Mouse (Mus musculus) forebrain, embryonic 15.5 days (tissue): Measurements from ENCODE around the gene Anxa5. TPM values are rescaled to one million over a fixed set of nuclear protein-coding genes. Genes with fewer than 3 reads are reported as not detected.
A peak's percentile ranks its signal among the peaks of the same experiment; 100 is the strongest.

Source experiments
- ATAC-seq: fragments of 200-750 bp; cut with Nextera tagmentation; replicated peaks from 2 replicates; pipeline ENCODE4 v1.8.0; 2017; ENCODE audit warnings: mild to moderate bottlenecking, moderate TSS enrichment, moderate library complexity
- H3K27ac ChIP-seq: fragments of 300-500 bp; sonication (generic); replicated peaks from 2 replicates; pipeline ENCODE4 v1.5.1; 2015; ENCODE audit warnings: mild to moderate bottlenecking, inconsistent platforms
- H3K27me3 ChIP-seq: fragments of 300-500 bp; sonication (generic); 2 replicates; pipeline ENCODE4 v1.6.1; 2015; ENCODE audit warnings: inconsistent platforms
- H3K36me3 ChIP-seq: fragments of 300-500 bp; sonication (generic); 2 replicates; pipeline ENCODE4 v1.6.1; 2015; ENCODE audit warnings: mild to moderate bottlenecking, inconsistent platforms
- H3K4me1 ChIP-seq: fragments of 300-500 bp; sonication (generic); 2 replicates; pipeline ENCODE4 v1.6.1; 2015; ENCODE audit warnings: inconsistent platforms
- H3K4me2 ChIP-seq: fragments of 300-500 bp; sonication (generic); replicated peaks from 2 replicates; pipeline ENCODE4 v1.6.1; 2015; ENCODE audit warnings: mild to moderate bottlenecking, inconsistent platforms
- H3K4me3 ChIP-seq: fragments of 300-500 bp; sonication (generic); 2 replicates; pipeline ENCODE4 v1.5.1; 2015; ENCODE audit warnings: mild to moderate bottlenecking, inconsistent platforms
- H3K9ac ChIP-seq: fragments of 300-500 bp; sonication (generic); replicated peaks from 2 replicates; pipeline ENCODE4 v1.6.1; 2015; ENCODE audit warnings: mild to moderate bottlenecking, inconsistent platforms
- H3K9me3 ChIP-seq: fragments of 300-500 bp; sonication (generic); 2 replicates; pipeline ENCODE4 v1.6.1; 2016; ENCODE audit warnings: inconsistent platforms
- WGBS: fragments of 180-500 bp; shearing (Covaris S2); methylation state at CpG from one replicate; pipeline ENCODE4 v1.1.7; 2015; ENCODE audit warnings: mixed read lengths; 5-methylcytosine and 5-hydroxymethylcytosine counted together
- polyA plus RNA-seq: library from polyadenylated mRNA; unstranded; fragments of >200 nt; fragmentation: Nextera tagmentation; extraction: Ambion mirVana; gene quantifications from 2 replicates; pipeline ENCODE4 v1.2.1, GENCODE M21; 2015

The Anxa5 gene
- polyA plus RNA-seq, 1 experiment from 2014 or later: 56.2 TPM

DNA sequence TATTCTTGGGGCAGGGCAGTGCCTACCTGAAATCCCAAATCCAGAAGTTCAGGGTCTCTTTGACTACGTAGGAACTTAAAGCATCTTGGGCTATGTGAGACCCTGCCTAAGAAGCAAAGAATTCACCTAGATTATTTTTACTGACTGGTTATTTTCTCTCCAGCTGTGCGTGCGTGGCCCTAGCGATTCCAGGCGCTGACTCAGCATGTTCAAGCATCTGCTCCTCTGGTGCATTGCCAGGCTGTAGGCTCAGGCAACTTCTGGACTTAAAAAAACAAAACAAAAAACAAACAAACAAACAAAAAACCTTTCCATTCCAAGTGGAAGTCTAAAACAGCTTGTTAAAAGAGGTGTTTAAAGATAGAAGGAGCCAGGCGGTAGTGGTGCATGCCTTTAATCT lies 22.5 kb upstream of the Anxa5 start:
- Histone ChIP-seq H3K4me1 (0 out of 2 replicates have a peak, but pooled peaks cover 6% of the 10 kb centered on the region), H3K27ac (no peak overlapping the region), H3K4me3 (no peak overlapping the region), H3K4me2 (no peak overlapping the region), H3K36me3 (no peaks in the 10 kb centered on the region), H3K27me3 (no peaks in the 10 kb centered on the region), H3K9me3 (no peaks in the 10 kb centered on the region), H3K9ac (no peak overlapping the region)
- no peak for ATAC-seq
- WGBS: 79% methylated on average over 6 of the region's 6 CpGs

DNA sequence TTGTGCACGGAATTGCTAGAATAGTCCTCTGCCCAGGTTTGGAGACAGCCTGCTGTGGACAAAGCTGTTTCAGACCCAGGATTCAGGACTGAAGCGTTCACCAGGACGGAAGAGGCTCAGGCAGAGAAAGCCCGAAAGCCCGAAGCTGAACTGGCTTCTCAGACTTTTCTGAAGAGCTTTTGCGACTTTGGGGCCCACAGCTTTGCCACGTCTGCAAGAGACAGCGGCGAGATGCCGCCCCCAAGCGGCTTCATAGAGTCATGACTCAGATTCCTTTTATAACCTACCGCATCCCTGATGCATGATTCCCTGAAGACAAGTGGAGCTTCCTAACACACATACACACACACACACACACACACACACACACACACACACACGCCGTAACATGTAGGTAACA lies 21.1 kb upstream of the Anxa5 start:
- Histone ChIP-seq H3K9ac (no peak overlapping the region), H3K9me3 (no peaks in the 10 kb centered on the region), H3K4me1 (0 out of 2 replicates have a peak, but pooled peaks cover 6% of the 10 kb centered on the region), H3K27me3 (no peaks in the 10 kb centered on the region), H3K36me3 (no peaks in the 10 kb centered on the region), H3K27ac (no peak overlapping the region), H3K4me3 (no peak overlapping the region), H3K4me2 (no peak overlapping the region)
- peak; percentile 63 for ATAC-seq
- WGBS: 19% methylated on average over 14 of the region's 14 CpGs

DNA sequence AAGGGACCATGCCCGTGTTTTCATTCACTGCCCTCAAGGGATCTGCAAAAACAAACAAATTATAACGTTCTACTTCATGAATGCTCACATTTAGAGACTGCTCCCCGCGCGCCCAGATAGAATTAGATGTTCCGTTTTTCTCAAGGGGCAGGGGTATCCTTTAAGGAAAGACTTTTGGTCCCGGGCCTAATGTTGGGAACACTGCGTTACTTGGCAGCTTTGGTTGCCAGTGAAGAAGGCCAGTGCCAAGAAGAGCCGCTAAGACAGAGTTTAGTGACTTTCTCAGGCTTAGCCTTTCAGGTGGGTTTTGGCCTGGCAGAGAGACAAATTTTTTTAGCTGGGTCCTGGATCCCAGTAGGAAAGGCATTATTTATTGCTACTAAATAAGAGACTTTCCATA lies 20.6 kb upstream of the Anxa5 start:
- no peaks in the 10 kb centered on the region for H3K27me3 ChIP-seq
- no peak overlapping the region for H3K27ac ChIP-seq
- H3K9me3 ChIP-seq: no peaks in the 10 kb centered on the region
- no peak overlapping the region for H3K4me2 ChIP-seq
- H3K4me3 ChIP-seq: no peak overlapping the region
- no peaks in the 10 kb centered on the region for H3K36me3 ChIP-seq
- 83% methylated on average over 9 of the region's 9 CpGs for WGBS
- ATAC-seq: no peak
- no peak overlapping the region for H3K9ac ChIP-seq
- H3K4me1 ChIP-seq: 0 out of 2 replicates have a peak, but pooled peaks cover 6% of the 10 kb centered on the region

DNA sequence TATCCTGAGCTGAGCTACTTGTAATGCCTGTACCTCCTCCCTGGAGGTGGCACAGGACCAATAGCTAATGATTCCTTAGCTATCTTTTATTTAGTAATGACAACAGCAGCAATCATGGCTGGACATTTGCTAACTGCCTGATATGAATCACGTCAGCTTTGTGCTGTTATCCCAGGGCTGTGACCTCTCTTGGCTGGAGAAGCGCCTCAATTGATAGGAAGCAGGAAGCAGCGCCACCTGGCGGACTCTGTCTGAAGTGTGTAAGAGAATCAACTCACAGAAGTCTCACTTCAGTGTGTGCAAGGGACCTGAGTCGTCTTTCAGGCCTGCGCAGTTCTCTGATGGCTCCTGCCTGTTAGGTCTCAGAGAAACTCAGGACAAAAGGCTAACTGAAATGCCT lies 19.7 kb upstream of the Anxa5 start:
- Histone ChIP-seq H3K36me3 (no peaks in the 10 kb centered on the region), H3K9ac (no peak overlapping the region), H3K27me3 (no peaks in the 10 kb centered on the region), H3K27ac (no peak overlapping the region), H3K4me1 (0 out of 2 replicates have a peak, but pooled peaks cover 6% of the 10 kb centered on the region), H3K9me3 (no peaks in the 10 kb centered on the region), H3K4me2 (no peak overlapping the region), H3K4me3 (no peak overlapping the region)
- ATAC-seq: peak; percentile 65
- WGBS: 9% methylated on average over 6 of the region's 6 CpGs

DNA sequence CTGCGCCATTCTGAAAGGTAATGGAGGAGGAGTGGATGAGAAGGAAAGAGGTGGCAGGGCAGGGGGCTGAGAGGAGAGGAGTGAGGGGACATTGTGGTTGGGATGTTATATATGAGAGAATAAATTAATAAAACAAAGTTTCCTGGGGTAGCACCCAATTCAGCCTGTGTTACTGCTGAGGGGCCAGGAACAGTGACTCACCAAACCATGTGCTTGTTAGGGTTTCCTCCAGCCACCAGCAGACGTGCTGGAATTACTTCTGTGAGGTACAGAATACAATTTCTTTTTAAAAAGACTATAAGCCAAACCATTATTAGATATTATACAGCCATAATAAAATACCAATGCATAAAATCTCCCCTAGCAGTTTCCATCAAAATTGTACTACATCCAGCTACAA lies 18.9 kb upstream of the Anxa5 start:
- Histone ChIP-seq H3K27me3 (no peaks in the 10 kb centered on the region), H3K9me3 (no peaks in the 10 kb centered on the region), H3K4me3 (no peak overlapping the region), H3K4me1 (0 out of 2 replicates have a peak, but pooled peaks cover 6% of the 10 kb centered on the region), H3K9ac (no peak overlapping the region), H3K4me2 (no peak overlapping the region), H3K27ac (no peak overlapping the region), H3K36me3 (no peaks in the 10 kb centered on the region)
- WGBS: 81% methylated on average over 2 of the region's 2 CpGs
- ATAC-seq: no peak

DNA sequence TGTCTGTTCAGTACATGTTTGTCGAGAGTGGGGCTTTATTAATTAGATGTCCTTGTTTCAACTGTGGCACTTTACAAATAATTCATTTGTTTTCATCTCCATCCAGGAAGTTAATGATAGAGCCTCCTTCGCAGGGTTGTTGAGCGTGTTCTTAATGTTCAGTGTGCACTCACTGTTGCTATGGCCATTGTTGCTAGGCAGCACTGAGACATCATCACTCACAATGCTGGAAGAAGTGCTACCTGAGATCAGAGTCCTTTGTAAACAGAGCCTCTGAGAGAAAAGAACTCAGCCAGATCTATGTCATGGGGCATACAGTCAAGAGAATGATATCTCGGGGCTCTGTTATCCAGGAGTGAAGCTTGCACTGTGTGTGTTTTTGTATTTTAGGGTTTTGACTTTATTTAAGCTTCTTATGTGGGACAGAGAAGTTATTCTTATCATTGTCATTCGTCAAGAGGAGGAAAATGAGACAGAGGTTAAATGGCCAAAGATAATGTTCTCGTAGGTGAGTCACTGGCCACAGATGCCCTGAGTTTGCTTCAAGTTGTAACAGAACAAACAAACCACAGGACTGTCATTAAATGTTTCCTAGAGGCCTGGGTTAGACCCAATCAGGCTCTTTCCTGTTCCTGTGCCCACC lies 18.1 kb upstream of the Anxa5 start:
- Histone ChIP-seq H3K4me3 (no peak overlapping the region), H3K4me2 (no peak overlapping the region), H3K9me3 (no peaks in the 10 kb centered on the region), H3K36me3 (no peaks in the 10 kb centered on the region), H3K9ac (no peak overlapping the region), H3K27ac (no peak overlapping the region), H3K4me1 (0 out of 2 replicates have a peak, but pooled peaks cover 6% of the 10 kb centered on the region), H3K27me3 (no peaks in the 10 kb centered on the region)
- peak; percentile 27; the same call in 1 of the 2 replicates for ATAC-seq
- 62% methylated on average over 6 of the region's 6 CpGs for WGBS

DNA sequence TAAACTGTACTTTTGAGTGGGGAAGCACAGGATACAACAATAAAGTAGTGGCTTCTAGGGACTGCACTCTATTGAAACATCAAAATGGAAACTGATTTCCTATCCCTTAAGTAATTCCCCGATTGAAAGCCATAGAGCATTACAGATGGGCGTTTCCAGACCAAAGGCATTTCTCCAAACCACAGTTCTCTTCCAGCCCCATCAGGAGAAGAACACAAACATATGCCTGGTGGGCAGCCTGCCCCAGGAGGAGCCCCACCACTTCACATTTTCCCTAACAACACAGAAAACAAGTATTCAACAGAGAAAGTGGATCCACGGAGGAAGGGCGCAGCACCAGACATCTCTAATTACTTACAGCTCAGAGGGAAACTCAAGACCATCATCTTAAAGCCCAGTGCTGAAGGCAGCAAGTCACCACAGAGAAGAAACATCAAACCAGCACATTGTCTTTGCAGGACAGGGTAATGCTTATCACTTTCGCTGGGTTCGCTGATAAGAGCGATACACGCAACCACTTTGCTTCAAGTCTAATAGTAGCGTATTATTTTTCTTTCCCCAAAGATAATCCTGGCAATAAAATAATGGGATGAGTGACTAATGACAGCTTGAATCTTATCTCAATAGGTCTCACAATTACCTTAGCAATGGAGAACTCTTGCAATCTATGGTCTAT lies 17.2 kb upstream of the Anxa5 start:
- no peak overlapping the region for H3K4me3 ChIP-seq
- H3K4me1 ChIP-seq: 0 out of 2 replicates have a peak, but pooled peaks cover 6% of the 10 kb centered on the region
- no peak for ATAC-seq
- no peaks in the 10 kb centered on the region for H3K27me3 ChIP-seq
- no peaks in the 10 kb centered on the region for H3K36me3 ChIP-seq
- WGBS: 86% methylated on average over 9 of the region's 9 CpGs
- no peak overlapping the region for H3K4me2 ChIP-seq
- no peak overlapping the region for H3K27ac ChIP-seq
- H3K9me3 ChIP-seq: no peaks in the 10 kb centered on the region
- no peak overlapping the region for H3K9ac ChIP-seq

DNA sequence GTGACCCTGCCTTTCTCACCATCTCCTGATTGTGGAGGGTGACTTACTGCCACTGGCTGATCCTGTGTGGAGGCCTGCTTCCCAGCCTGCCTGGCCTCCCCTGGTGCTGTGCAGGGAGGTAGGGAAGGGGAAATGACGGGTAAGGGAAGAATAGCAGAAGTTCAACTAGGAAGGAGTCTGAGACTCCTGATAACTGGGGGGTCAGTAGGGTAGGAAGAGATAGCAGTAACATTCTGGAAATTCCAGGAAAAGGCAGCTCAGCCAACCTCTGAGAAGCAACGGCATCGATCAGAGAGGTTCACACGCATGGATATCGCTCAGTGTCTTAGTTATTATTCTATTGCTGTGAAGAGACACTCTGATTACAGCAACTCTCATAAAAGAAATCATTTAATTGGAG lies 15.8 kb upstream of the Anxa5 start:
- Histone ChIP-seq H3K27me3 (no peaks in the 10 kb centered on the region), H3K9ac (no peak overlapping the region), H3K27ac (no peak overlapping the region), H3K9me3 (no peaks in the 10 kb centered on the region), H3K4me1 (0 out of 2 replicates have a peak, but pooled peaks cover 6% of the 10 kb centered on the region), H3K4me3 (no peak overlapping the region), H3K36me3 (no peaks in the 10 kb centered on the region), H3K4me2 (no peak overlapping the region)
- 86% methylated on average over 5 of the region's 5 CpGs for WGBS
- no peak for ATAC-seq

DNA sequence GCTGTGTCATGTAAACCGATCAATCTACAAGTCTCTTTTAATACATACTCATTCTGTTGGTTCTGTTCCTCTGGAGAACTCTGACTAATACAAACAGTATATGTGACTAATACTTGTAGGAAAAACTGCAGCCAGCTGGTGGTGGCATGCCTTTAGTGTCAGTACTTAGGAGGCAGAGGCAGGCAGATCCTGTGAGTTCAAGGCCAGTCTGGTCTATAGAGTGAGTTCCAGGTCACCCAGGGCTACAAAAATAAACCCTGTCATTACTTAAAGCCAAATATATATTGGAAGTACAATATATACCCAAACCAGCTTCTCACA lies 13.9 kb upstream of the Anxa5 start:
- Histone ChIP-seq H3K4me2 (no peak overlapping the region), H3K27me3 (no peaks in the 10 kb centered on the region), H3K4me1 (no peaks in the 10 kb centered on the region), H3K4me3 (no peak overlapping the region), H3K36me3 (no peaks in the 10 kb centered on the region), H3K9ac (no peak overlapping the region), H3K9me3 (no peaks in the 10 kb centered on the region), H3K27ac (no peak overlapping the region)
- ATAC-seq: no peak
- WGBS: 93% methylated on average over 1 of the region's 1 CpGs

DNA sequence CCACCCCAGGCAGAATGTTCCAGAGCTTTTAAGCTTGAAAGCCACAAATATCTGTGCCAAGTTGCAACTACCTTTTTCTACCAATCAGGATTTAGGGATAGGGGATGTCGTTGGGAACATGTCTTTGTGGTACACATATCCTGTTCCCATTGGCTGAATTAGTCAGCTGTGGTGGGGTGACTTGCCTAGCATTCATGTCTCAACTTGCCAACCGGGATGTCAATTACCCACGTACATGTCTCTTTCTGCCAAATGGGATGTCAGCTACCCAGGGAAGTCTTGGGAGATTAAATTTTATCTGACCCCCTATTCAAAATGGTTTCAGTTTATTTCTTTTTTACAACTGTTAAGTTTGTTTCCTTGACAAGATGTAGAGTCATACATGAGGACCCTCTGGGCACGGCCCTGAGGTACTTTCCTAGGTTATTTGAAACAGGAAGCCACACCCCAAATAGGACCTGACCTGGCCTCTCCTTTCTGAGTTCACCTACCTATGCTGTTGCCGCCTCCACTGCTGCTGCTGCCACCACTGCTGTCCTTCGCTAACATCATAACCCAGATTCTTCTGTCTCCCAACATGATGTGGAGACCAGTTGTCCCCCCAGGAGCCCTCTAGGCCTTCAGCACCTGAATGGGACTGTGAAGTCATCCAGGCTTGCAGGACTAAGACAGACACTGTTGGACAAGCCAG lies 13.3 kb upstream of the Anxa5 start:
- Histone ChIP-seq H3K4me3 (no peak overlapping the region), H3K27ac (no peak overlapping the region), H3K27me3 (no peaks in the 10 kb centered on the region), H3K36me3 (no peaks in the 10 kb centered on the region), H3K9ac (no peak overlapping the region), H3K4me1 (no peaks in the 10 kb centered on the region), H3K4me2 (no peak overlapping the region), H3K9me3 (no peaks in the 10 kb centered on the region)
- ATAC-seq: no peak
- WGBS: 94% methylated on average over 6 of the region's 6 CpGs

DNA sequence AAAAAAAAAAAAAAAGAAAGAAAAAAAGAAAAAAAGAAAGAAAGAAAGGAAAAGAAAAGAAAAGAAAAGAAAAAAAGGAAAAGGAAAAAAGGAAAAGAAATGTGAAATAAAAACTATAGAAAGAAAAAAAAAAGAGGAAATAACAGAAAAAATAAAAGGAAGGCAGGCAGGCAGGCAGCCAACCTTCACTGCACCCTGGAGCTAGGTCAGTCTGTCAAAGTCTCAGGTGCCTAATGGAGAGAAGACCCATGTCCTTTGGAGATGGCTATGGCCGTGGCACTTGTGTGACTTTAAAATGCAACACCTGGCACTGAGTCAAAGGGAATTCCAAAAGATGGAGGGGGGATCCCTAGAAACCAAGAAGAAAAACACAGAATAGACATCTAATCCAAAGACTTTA lies 12.7 kb upstream of the Anxa5 start:
- no peak overlapping the region for H3K9ac ChIP-seq
- H3K27me3 ChIP-seq: no peaks in the 10 kb centered on the region
- H3K4me3 ChIP-seq: no peak overlapping the region
- no peaks in the 10 kb centered on the region for H3K36me3 ChIP-seq
- H3K9me3 ChIP-seq: no peaks in the 10 kb centered on the region
- H3K27ac ChIP-seq: no peak overlapping the region
- ATAC-seq: no peak
- no peak overlapping the region for H3K4me2 ChIP-seq
- no peaks in the 10 kb centered on the region for H3K4me1 ChIP-seq
- WGBS: 52% methylated on average over 1 of the region's 1 CpGs

DNA sequence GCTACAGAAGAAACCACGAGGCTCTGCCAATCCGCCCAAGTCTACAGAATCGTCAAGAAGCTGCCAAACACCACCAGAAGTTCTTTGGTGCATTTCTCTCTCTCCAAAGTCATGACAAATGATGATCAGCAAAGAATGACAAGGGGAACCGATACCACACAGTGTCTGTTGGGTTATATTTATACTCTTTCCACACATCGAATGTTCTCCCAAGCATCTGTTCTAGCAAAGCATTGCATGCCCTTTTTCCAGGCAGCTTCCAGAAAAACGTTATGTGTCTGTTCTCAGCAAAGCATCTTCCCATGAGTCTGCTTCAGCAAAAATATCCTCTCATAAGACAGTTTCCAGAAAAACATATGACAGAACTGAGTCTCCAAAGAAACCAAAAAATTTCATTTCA lies 11.2 kb upstream of the Anxa5 start:
- Histone ChIP-seq H3K27me3 (no peaks in the 10 kb centered on the region), H3K4me3 (no peak overlapping the region), H3K9ac (no peak overlapping the region), H3K4me1 (peaks cover 2% of the 10 kb centered on the region; the same call in 1 of the 2 replicates), H3K27ac (no peak overlapping the region), H3K9me3 (no peaks in the 10 kb centered on the region), H3K36me3 (no peaks in the 10 kb centered on the region), H3K4me2 (no peak overlapping the region)
- WGBS: 89% methylated on average over 6 of the region's 6 CpGs
- no peak for ATAC-seq
